Mouse (Mus musculus) MEL-GATA-1-ER (cell line): ENCODE results near the gene Olfr10.

Experiments used
- DNase-seq: peaks from one replicate; pipeline ENCODE4 v3.0.0-alpha.2; 2012; ENCODE audit warnings: low read depth; ENCODE audit errors: extremely low read depth

The Olfr10 gene

GRCm38 (mm10) chr11:49322442-49322841, 17.9 kb downstream of the Olfr10 start, which contains the start of gene Olfr1391:
Olfr1391 (plus strand) TSS chr11:49322742.
- no peak for DNase-seq

DNA sequence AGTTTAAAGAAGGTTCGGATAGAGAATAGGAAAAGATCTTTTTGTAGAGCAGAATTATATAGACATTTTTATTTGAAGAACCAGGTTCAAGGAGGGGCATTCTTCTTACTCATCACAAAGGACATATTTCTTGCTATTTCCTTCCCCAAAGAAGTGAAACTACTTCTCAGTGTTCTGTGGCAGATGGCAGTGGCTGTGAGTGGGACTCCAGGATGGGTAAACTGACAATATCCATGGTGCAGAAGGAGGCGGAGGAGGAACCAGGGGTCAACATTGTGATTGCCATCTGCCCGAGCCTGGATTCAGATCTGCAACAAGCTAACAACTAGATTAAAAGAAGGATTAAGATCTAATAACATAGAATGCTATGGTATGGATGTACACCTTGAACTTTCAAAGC, 22.2 kb downstream of the Olfr10 start:
- DNase-seq, result no peak

- no peak for DNase-seq
These were observed 25.1 kb downstream of the Olfr10 start for GRCm38 (mm10) chr11:49329686-49330085.

DNA sequence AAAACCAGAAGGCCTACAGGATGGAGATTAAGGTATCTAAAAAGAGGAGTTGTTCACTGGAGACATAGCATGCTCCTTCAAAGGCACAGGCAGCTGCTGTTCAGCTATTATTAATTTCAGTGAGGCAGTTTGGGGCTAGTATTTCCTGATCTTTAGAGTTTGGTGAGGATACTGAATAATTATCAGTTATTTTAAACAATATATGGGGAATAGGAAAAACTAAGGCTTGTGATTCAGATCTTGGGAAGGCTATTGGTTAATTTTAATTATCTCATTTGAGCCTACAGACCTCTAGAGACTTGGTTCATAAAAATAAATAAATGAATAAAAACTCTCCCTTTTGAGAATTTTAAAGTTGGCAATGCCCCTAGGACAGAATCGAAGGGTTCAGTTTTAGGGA, 30.3 kb downstream of the Olfr10 start, which contains the start of gene Olfr1390:
TSS of gene Olfr1390 (plus strand) at position 301 of the 400 bp plus-strand sequence.
- no peak for DNase-seq

- DNase-seq, result no peak
These were observed 32.8 kb downstream of the Olfr10 start for GRCm38 (mm10) chr11:49337150-49337832.
